Mouse (Mus musculus): ENCODE data around the gene Olfr346. TPM values are rescaled to one million over a fixed set of nuclear protein-coding genes. Genes with fewer than 3 reads are reported as not detected.

The Olfr346 gene
- polyA plus RNA-seq (2015; fragmentation: Nextera tagmentation; extraction: Ambion mirVana) = not detected in 2 replicates

GRCm38 (mm10) chr2:36685488-36685887 lies at the start of gene Olfr346:
Gene Olfr346 (plus strand): TSS chr2:36685788.
- Histone ChIP-seq H3K27me3 (no peaks in the 10 kb centered on the region), H3K4me2 (no peak within 1 kb of the TSS), H3K4me1 (no peaks in the 10 kb centered on the region), H3K4me3 (no peak within 1 kb of the TSS), H3K27ac (no peak within 1 kb of the TSS), H3K9me3 (no peaks in the 10 kb centered on the region), H3K9ac (no peak within 1 kb of the TSS), H3K36me3 (no peaks in the 10 kb centered on the region)
- ATAC-seq (ENCODE audit: insufficient number of reproducible peaks, insufficient read depth, low FRiP score, low TSS enrichment, low read depth) = no peak
- WGBS = 97% methylated on average over 1 of the region's 1 CpGs

- Histone ChIP-seq H3K27me3 (no peaks in the 10 kb centered on the region), H3K9ac (no peak within 1 kb of the TSS), H3K4me2 (no peak within 1 kb of the TSS), H3K27ac (no peak within 1 kb of the TSS), H3K4me1 (no peaks in the 10 kb centered on the region), H3K4me3 (no peak within 1 kb of the TSS), H3K9me3 (peaks cover 8% of the 10 kb centered on the region; the same call in 1 of the 2 replicates), H3K36me3 (no peaks in the 10 kb centered on the region)
- 65% methylated on average over 1 of the region's 1 CpGs for WGBS
- ATAC-seq (ENCODE audit: insufficient number of reproducible peaks, insufficient read depth, low FRiP score, low TSS enrichment, low read depth) = no peak
Observed at GRCm38 (mm10) chr2:36639741-36640140, 45.8 kb upstream of the Olfr346 start, which contains the start of gene Olfr345. Gene Olfr345 (plus strand): TSS chr2:36640041.

- Histone ChIP-seq H3K27me3 (no peaks in the 10 kb centered on the region), H3K9ac (no peak within 1 kb of the TSS), H3K4me2 (no peak within 1 kb of the TSS), H3K9me3 (no peaks in the 10 kb centered on the region), H3K4me3 (no peak within 1 kb of the TSS), H3K4me1 (no peaks in the 10 kb centered on the region), H3K27ac (no peak within 1 kb of the TSS), H3K36me3 (no peaks in the 10 kb centered on the region)
- no peak for ATAC-seq (ENCODE audit: insufficient number of reproducible peaks, insufficient read depth, low FRiP score, low TSS enrichment, low read depth)
Observed at GRCm38 (mm10) chr2:36731602-36732001, 46.0 kb downstream of the Olfr346 start, which contains the start of gene Olfr347. Gene Olfr347 (plus strand): TSS chr2:36731902.

- peaks cover 3% of the 10 kb centered on the region; the same call in 1 of the 2 replicates for H3K9me3 ChIP-seq
- 53% methylated on average over 3 of the region's 3 CpGs for WGBS
- H3K4me3 ChIP-seq = no peak overlapping the region
- no peak overlapping the region for H3K9ac ChIP-seq
- H3K27ac ChIP-seq = no peak overlapping the region
- no peaks in the 10 kb centered on the region for H3K27me3 ChIP-seq
- H3K4me2 ChIP-seq = no peak overlapping the region
- H3K36me3 ChIP-seq = no peaks in the 10 kb centered on the region
- ATAC-seq (ENCODE audit: insufficient number of reproducible peaks, insufficient read depth, low FRiP score, low TSS enrichment, low read depth) = no peak
- no peaks in the 10 kb centered on the region for H3K4me1 ChIP-seq
Observed at GRCm38 (mm10) chr2:36736226-36736625, 50.6 kb downstream of the Olfr346 start.

Other genes starting within 250 kb of the Olfr346 start
- not detected in 2 replicates for gene Olfr340, start 233.2 kb upstream of the Olfr346 start, polyA plus RNA-seq (2015; fragmentation: Nextera tagmentation; extraction: Ambion mirVana)
- gene Olfr341, start 203.3 kb upstream of the Olfr346 start, polyA plus RNA-seq (2015; fragmentation: Nextera tagmentation; extraction: Ambion mirVana) = 0.10 TPM in 1 of 2 replicates, not detected in the other
- not detected in 2 replicates for gene Olfr342, start 160.8 kb upstream of the Olfr346 start, polyA plus RNA-seq (2015; fragmentation: Nextera tagmentation; extraction: Ambion mirVana)
- 0.10 TPM in 1 of 2 replicates, not detected in the other for gene Olfr344, start 119.1 kb upstream of the Olfr346 start, polyA plus RNA-seq (2015; fragmentation: Nextera tagmentation; extraction: Ambion mirVana)
- gene Olfr345, start 45.7 kb upstream of the Olfr346 start, polyA plus RNA-seq (2015; fragmentation: Nextera tagmentation; extraction: Ambion mirVana) = not detected in 2 replicates
- gene Olfr347, start 46.1 kb downstream of the Olfr346 start, polyA plus RNA-seq (2015; fragmentation: Nextera tagmentation; extraction: Ambion mirVana) = not detected in 2 replicates
- not detected in 2 replicates for gene Olfr348, start 98.5 kb downstream of the Olfr346 start, polyA plus RNA-seq (2015; fragmentation: Nextera tagmentation; extraction: Ambion mirVana)
- gene Olfr50, start 104.8 kb downstream of the Olfr346 start, polyA plus RNA-seq (2015; fragmentation: Nextera tagmentation; extraction: Ambion mirVana) = not detected in 2 replicates
- not detected in 2 replicates for gene Olfr3, start 131.2 kb downstream of the Olfr346 start, polyA plus RNA-seq (2015; fragmentation: Nextera tagmentation; extraction: Ambion mirVana)
- gene Olfr350, start 160.5 kb downstream of the Olfr346 start, polyA plus RNA-seq (2015; fragmentation: Nextera tagmentation; extraction: Ambion mirVana) = not detected in 2 replicates
- not detected in 2 replicates for gene Olfr351, start 176.9 kb downstream of the Olfr346 start, polyA plus RNA-seq (2015; fragmentation: Nextera tagmentation; extraction: Ambion mirVana)
- gene Olfr352, start 182.7 kb downstream of the Olfr346 start, polyA plus RNA-seq (2015; fragmentation: Nextera tagmentation; extraction: Ambion mirVana) = not detected in 2 replicates
- not detected in 2 replicates for gene Olfr353, start 207.1 kb downstream of the Olfr346 start, polyA plus RNA-seq (2015; fragmentation: Nextera tagmentation; extraction: Ambion mirVana)
- gene Olfr354, start 219.9 kb downstream of the Olfr346 start, polyA plus RNA-seq (2015; fragmentation: Nextera tagmentation; extraction: Ambion mirVana) = not detected in 2 replicates
- not detected in 2 replicates for gene Olfr355, start 243.1 kb downstream of the Olfr346 start, polyA plus RNA-seq (2015; fragmentation: Nextera tagmentation; extraction: Ambion mirVana)

All from embryonic facial prominence, embryonic 13.5 days (tissue).